Mouse (Mus musculus): ENCODE results near the gene Rabggta. TPM values are rescaled to one million over a fixed set of nuclear protein-coding genes. Genes with fewer than 3 reads are reported as not detected.

Gene Rabggta
- polyA plus RNA-seq, 1 experiment from 2014 or later = 32.5 TPM

DNA sequence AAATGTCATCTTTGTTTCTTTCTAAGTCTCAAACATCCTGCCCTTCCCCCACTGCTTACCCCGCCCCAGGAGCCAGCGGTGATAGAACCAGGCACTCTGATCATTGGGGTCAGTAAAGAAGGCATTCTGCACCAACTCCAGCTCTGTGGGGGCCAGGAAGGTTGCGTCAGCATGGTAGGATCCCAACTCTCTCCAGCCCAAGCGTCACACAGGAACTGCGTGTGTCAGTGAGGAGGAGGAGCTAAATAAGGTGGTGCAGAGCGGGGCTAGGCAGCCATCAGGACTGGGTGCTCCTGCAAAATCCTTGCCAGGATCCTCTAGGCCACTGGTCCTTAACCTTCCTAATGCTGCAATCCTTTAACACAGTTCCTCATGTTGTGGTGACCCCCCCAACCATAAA lies 2.3 kb downstream of the Rabggta start:
- ATAC-seq (no peak), DNase-seq (ENCODE audit: low spot score) (no peak)
- TF ChIP-seq EP300 (IDR thresholded peaks at IDR 0.05) (no peak), CTCF (IDR thresholded peaks at IDR 0.05) (no peak)
- 82% methylated on average over 6 of the region's 6 CpGs for WGBS
- Histone ChIP-seq H3K9me3 (ENCODE audit: low read length) (no peaks in the 10 kb centered on the region), H3K4me3 (ENCODE audit: low read depth, low read length) (no peak overlapping the region), H3K36me3 (ENCODE audit: insufficient read depth, low read length) (0 out of 2 replicates have a peak, but pooled peaks cover 18% of the 10 kb centered on the region), H3K27me3 (replicated peaks; ENCODE audit: insufficient read depth, low read length) (no peaks in the 10 kb centered on the region), H3K27ac (ENCODE audit: low read length) (no peak overlapping the region), H3K4me1 (ENCODE audit: insufficient read depth, low read depth, low read length) (peaks cover 10% of the 10 kb centered on the region), H3K4me2 (replicated peaks; ENCODE audit: low read depth, low read length) (no peak overlapping the region), H3K9ac (replicated peaks; ENCODE audit: low read depth) (no peak overlapping the region)

DNA sequence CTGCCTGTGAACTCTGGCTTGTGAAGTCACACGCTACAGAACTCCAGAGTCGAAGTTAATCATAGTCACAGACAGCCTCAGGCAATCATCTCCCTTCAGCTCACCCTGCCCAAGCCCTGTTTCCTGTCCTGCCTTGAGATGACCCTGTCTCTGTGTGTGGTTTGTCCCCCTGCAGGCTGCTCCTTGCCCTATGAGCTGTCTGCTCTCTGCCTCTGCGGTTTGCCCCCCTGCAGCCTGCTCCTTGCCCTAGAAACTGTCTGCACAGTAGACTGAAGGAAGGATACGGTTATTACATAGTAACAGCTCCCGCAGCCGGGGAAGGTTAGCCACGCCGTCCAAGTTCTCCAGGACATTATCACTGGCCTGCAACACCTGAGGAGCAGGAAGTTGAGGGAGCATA lies 5.2 kb downstream of the Rabggta start:
- DNase-seq (ENCODE audit: low spot score) = no peak
- Histone ChIP-seq H3K27me3 (replicated peaks; ENCODE audit: insufficient read depth, low read length) (no peaks in the 10 kb centered on the region), H3K36me3 (ENCODE audit: insufficient read depth, low read length) (0 out of 2 replicates have a peak, but pooled peaks cover 18% of the 10 kb centered on the region), H3K4me2 (replicated peaks; ENCODE audit: low read depth, low read length) (no peak overlapping the region), H3K4me1 (ENCODE audit: insufficient read depth, low read depth, low read length) (peaks cover 16% of the 10 kb centered on the region; the same call in 1 of the 2 replicates), H3K4me3 (ENCODE audit: low read depth, low read length) (no peak overlapping the region), H3K9me3 (ENCODE audit: low read length) (no peaks in the 10 kb centered on the region), H3K9ac (replicated peaks; ENCODE audit: low read depth) (no peak overlapping the region), H3K27ac (ENCODE audit: low read length) (0 out of 2 replicates have a peak overlapping the region, but pooled peaks have one; percentile 5)
- TF ChIP-seq EP300 (IDR thresholded peaks at IDR 0.05) (no peak), CTCF (IDR thresholded peaks at IDR 0.05) (no peak)
- 77% methylated on average over 8 of the region's 8 CpGs for WGBS
- no peak for ATAC-seq

DNA sequence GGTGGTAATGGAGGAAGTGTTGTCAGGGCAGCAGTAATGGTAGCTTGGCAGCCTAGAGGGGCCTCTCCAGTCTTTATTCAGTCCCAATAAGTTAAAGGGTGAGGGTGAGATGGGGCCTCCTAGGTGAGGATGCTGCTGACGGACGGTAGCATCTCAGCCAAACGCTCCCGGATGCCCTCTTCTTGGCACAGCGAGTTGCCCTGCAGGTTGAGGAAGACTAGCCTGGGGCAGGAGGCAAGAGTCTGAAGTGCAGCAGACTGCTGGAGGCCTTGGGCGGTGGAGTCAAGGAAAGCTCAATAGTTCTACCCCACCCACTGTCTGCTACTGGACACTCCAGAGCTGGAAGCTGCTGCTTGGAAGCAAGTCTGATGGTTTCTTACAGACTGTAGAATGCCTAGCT lies 5.8 kb downstream of the Rabggta start:
- H3K27ac ChIP-seq (ENCODE audit: low read length) = no peak overlapping the region
- peaks cover 16% of the 10 kb centered on the region; the same call in 1 of the 2 replicates for H3K4me1 ChIP-seq (ENCODE audit: insufficient read depth, low read depth, low read length)
- 0 out of 2 replicates have a peak, but pooled peaks cover 18% of the 10 kb centered on the region for H3K36me3 ChIP-seq (ENCODE audit: insufficient read depth, low read length)
- 88% methylated on average over 6 of the region's 6 CpGs for WGBS
- ATAC-seq = no peak
- no peak overlapping the region for H3K9ac ChIP-seq (replicated peaks; ENCODE audit: low read depth)
- no peak for DNase-seq (ENCODE audit: low spot score)
- no peak for TF ChIP-seq EP300 (IDR thresholded peaks at IDR 0.05)
- TF ChIP-seq CTCF (IDR thresholded peaks at IDR 0.05) = no peak
- H3K27me3 ChIP-seq (replicated peaks; ENCODE audit: insufficient read depth, low read length) = no peaks in the 10 kb centered on the region
- H3K4me3 ChIP-seq (ENCODE audit: low read depth, low read length) = no peak overlapping the region
- no peaks in the 10 kb centered on the region for H3K9me3 ChIP-seq (ENCODE audit: low read length)
- no peak overlapping the region for H3K4me2 ChIP-seq (replicated peaks; ENCODE audit: low read depth, low read length)

DNA sequence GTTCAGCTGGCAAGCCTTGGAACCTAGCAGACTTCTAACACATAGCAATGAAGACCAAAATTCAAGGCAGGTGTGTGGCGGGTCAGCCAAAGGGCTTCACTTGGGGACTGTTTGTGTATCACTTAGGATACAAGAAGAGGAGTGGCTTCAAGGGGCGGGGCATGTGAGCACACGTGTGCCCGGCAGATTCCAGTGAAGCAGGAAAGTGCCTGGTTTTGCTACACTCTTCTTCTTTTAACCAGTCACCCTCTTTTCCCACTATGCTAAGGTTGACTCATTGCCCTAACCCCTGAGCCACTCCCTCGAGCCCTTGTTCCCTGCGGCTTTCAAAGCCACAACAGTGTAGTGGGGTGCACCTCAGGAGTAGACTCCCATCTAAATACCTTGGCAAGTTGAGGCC lies 7.2 kb downstream of the Rabggta start:
- Histone ChIP-seq H3K9ac (replicated peaks; ENCODE audit: low read depth) (no peak overlapping the region), H3K4me1 (ENCODE audit: insufficient read depth, low read depth, low read length) (peaks cover 16% of the 10 kb centered on the region; the same call in 1 of the 2 replicates), H3K36me3 (ENCODE audit: insufficient read depth, low read length) (0 out of 2 replicates have a peak, but pooled peaks cover 17% of the 10 kb centered on the region), H3K4me3 (ENCODE audit: low read depth, low read length) (no peak overlapping the region), H3K4me2 (replicated peaks; ENCODE audit: low read depth, low read length) (no peak overlapping the region), H3K9me3 (ENCODE audit: low read length) (no peaks in the 10 kb centered on the region), H3K27ac (ENCODE audit: low read length) (peak overlapping the region; percentile 59), H3K27me3 (replicated peaks; ENCODE audit: insufficient read depth, low read length) (no peaks in the 10 kb centered on the region)
- no peak for TF ChIP-seq CTCF (IDR thresholded peaks at IDR 0.05)
- TF ChIP-seq EP300 (IDR thresholded peaks at IDR 0.05) = peak; percentile 24; the same call in 1 of the 2 replicates
- DNase-seq (ENCODE audit: low spot score) (peak; percentile 91), ATAC-seq (peak; percentile 70)
- 27% methylated on average over 6 of the region's 6 CpGs for WGBS

DNA sequence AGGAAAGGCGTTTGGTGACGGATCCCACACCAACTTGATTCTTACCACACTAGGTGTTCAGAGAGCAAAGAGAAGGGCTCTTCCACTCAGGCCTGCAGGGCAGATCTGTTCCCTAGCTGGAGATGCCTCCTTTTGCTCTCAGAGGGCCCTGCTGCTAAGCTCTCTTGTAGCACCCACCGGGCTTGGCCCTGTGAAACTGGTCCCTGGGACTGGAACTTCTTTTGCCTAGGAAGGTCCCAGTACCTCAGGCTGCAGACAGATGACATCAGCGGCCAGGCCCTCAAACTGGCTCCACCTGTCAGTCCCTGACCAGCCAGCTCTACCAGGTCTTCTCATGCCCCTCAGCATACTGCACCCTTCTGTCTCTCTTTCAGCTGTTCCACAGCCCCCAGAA lies 8.3 kb downstream of the Rabggta start, which contains the start of gene Tgm1:
Gene Tgm1, minus strand, starts transcription at position 198 of the 394 bp plus-strand sequence.
- ATAC-seq = peak; percentile 36
- peak within 1 kb of the TSS; percentile 39 for H3K9ac ChIP-seq (replicated peaks; ENCODE audit: low read depth)
- DNase-seq (ENCODE audit: low spot score) = no peak
- peak within 1 kb of the TSS; percentile 38 for H3K4me3 ChIP-seq (ENCODE audit: low read depth, low read length)
- TF ChIP-seq EP300 (IDR thresholded peaks at IDR 0.05) (no peak), CTCF (IDR thresholded peaks at IDR 0.05) (no peak)
- WGBS = 9% methylated on average over 4 of the region's 4 CpGs
- H3K9me3 ChIP-seq (ENCODE audit: low read length) = no peaks in the 10 kb centered on the region
- H3K36me3 ChIP-seq (ENCODE audit: insufficient read depth, low read length) = 0 out of 2 replicates have a peak, but pooled peaks cover 12% of the 10 kb centered on the region
- no peaks in the 10 kb centered on the region for H3K27me3 ChIP-seq (replicated peaks; ENCODE audit: insufficient read depth, low read length)
- peaks cover 16% of the 10 kb centered on the region; the same call in 1 of the 2 replicates for H3K4me1 ChIP-seq (ENCODE audit: insufficient read depth, low read depth, low read length)
- H3K4me2 ChIP-seq (replicated peaks; ENCODE audit: low read depth, low read length) = peak within 1 kb of the TSS; percentile 60
- H3K27ac ChIP-seq (ENCODE audit: low read length) = peak within 1 kb of the TSS; percentile 66

DNA sequence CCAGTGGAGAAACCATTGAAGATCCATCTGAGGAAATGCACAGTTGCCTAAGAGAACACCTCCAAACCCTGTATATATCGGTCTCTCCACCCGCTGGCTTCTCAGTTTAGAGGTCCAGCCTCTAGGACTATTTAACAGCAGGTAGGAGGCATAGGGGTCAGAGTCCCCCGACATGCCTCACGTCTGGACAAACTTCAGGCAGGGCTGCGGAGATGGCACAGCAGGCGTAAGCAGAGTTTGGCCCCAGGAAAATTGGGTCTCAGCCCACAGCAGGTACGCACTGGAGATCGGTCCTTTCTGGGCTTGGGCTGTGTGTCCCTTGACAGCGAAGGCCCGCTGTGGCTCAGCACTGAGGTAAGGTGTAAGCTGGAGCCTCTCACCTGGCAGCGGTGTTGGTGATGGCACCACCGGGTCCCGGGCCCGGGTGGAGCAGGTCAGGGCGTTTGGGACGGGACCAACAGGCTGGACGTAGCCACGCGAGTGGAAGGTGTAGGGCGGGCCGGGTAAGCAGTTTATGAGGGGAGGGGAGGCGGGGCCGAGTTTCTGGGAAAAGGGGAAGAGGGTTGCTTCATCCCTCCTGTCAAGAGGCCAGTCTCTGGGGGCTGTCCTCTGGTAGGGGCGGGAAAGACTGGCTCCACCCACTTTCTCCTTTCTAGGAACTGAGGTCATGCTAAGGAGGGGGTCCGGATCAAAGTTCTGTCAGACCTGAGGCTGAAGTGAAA lies 8.9 kb downstream of the Rabggta start:
- ATAC-seq = peak; percentile 79
- 12% methylated on average over 24 of the region's 25 CpGs for WGBS

More for the DNA sequence above, 8.9 kb downstream of the Rabggta start:
- DNase-seq (ENCODE audit: low spot score) = peak; percentile 86
- TF ChIP-seq CTCF (IDR thresholded peaks at IDR 0.05) (no peak), EP300 (IDR thresholded peaks at IDR 0.05) (peak; percentile 28)
- Histone ChIP-seq H3K4me1 (ENCODE audit: insufficient read depth, low read depth, low read length) (peaks cover 16% of the 10 kb centered on the region; the same call in 1 of the 2 replicates), H3K27ac (ENCODE audit: low read length) (peak overlapping the region; percentile 66), H3K36me3 (ENCODE audit: insufficient read depth, low read length) (0 out of 2 replicates have a peak, but pooled peaks cover 6% of the 10 kb centered on the region), H3K4me2 (replicated peaks; ENCODE audit: low read depth, low read length) (peak overlapping the region; percentile 60), H3K4me3 (ENCODE audit: low read depth, low read length) (peak overlapping the region; percentile 38), H3K9ac (replicated peaks; ENCODE audit: low read depth) (peak overlapping the region; percentile 39), H3K27me3 (replicated peaks; ENCODE audit: insufficient read depth, low read length) (no peaks in the 10 kb centered on the region), H3K9me3 (ENCODE audit: low read length) (no peaks in the 10 kb centered on the region)
